Mouse (Mus musculus) G1E (cell line): ENCODE measurements around the gene Rnf167.

Source experiments
- CTCF ChIP-seq: IDR thresholded peaks from 2 replicates; pipeline ENCODE4 v1.5.1; 2012; ENCODE audit warnings: low read depth, low read length, inconsistent platforms, mixed read lengths
- GATA1 ChIP-seq: IDR thresholded peaks from 2 replicates; pipeline ENCODE4 v1.6.1; 2012; ENCODE audit warnings: borderline replicate concordance, low read length, inconsistent platforms, mixed read lengths
- TAL1 ChIP-seq: conservative IDR thresholded peaks from 2 replicates; pipeline ENCODE4 v1.6.1; 2012; ENCODE audit warnings: low read depth, low read length, inconsistent platforms, mixed read lengths

GRCm38 (mm10) chr11:70625473-70625872 lies 21.6 kb upstream of the Rnf167 start:
- TF ChIP-seq CTCF (peak; percentile 75), GATA1 (no peak), TAL1 (no peak)
